ENCODE assay signal across 15 mouse cellular contexts in the genomic region with DNA sequence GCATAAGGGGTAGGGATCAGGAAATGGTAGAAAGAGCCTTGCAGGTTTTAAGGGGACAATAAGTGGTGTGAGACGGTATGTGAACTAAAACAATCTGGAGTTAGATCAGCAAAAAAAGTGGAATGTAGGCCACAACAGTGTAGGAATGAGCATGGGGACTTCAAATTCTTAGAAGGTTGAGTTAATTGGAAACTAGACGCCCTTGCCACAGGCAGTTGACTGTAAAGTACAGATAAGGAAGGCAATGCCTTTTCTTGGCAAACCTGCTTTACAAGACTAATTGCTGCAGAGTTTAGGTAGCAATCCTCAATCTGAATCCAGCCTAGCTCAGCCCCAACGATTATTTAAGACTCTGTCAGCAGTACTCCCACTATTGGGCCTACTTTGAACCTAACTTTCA.
"Had no signal": no experiment of that assay in that cellular context is flagged by ENCODE, and none has a peak within 500 bp of the region (broad histone marks: within the 10 kb centered on the region; RNA-seq: fewer than 3 reads in every experiment).

No protein-coding gene starts in this region.

- H3K36me3 ChIP-seq: hindbrain, embryonic 15.5 days; limb, embryonic 12.5 days; liver, embryonic 13.5 days; lung, embryonic 15.5 days; midbrain, embryonic 13.5 days; neural tube, embryonic 12.5 days had no signal

- H3K9ac ChIP-seq: hindbrain, embryonic 15.5 days; limb, embryonic 12.5 days; liver, embryonic 13.5 days; liver, postnatal 0 days; lung, embryonic 15.5 days; midbrain, embryonic 13.5 days; neural tube, embryonic 12.5 days had no signal

- H3K4me2 ChIP-seq: hindbrain, embryonic 15.5 days; limb, embryonic 12.5 days; liver, embryonic 13.5 days; lung, embryonic 15.5 days; midbrain, embryonic 13.5 days; neural tube, embryonic 12.5 days had no signal

- H3K9me3 ChIP-seq: hindbrain, embryonic 15.5 days; lung, embryonic 15.5 days; midbrain, embryonic 13.5 days; neural tube, embryonic 12.5 days had no signal

- H3K4me1 ChIP-seq: hindbrain, embryonic 15.5 days; limb, embryonic 12.5 days; liver, embryonic 13.5 days; lung, embryonic 15.5 days; midbrain, embryonic 13.5 days; neural tube, embryonic 12.5 days had no signal

- H3K4me3 ChIP-seq: hindbrain, embryonic 15.5 days; limb, embryonic 12.5 days; liver, embryonic 13.5 days; lung, embryonic 15.5 days; midbrain, embryonic 13.5 days; myocyte; neural tube, embryonic 12.5 days had no signal

- ATAC-seq: intestine, embryonic 16.5 days; liver, postnatal 0 days; midbrain, embryonic 13.5 days had no signal

- H3K27me3 ChIP-seq: hindbrain, embryonic 15.5 days; limb, embryonic 12.5 days; liver, embryonic 13.5 days; lung, embryonic 15.5 days; midbrain, embryonic 13.5 days; neural tube, embryonic 12.5 days had no signal

- DNase-seq: layer of hippocampus, adult 9-11 months; layer of hippocampus, postnatal 36 days; liver; liver, embryonic 13.5 days; liver, postnatal 0 days; right cerebral cortex, postnatal 14 days; thymus, postnatal 4 days had no signal

- H3K27ac ChIP-seq: hindbrain, embryonic 15.5 days; limb, embryonic 12.5 days; liver, embryonic 13.5 days; lung, embryonic 15.5 days; midbrain, embryonic 13.5 days; neural tube, embryonic 12.5 days; stomach, postnatal 0 days had no signal
